Mouse (Mus musculus) CH12.LX (cell line): ENCODE results near the gene Prkca. TPM values are rescaled to one million over a fixed set of nuclear protein-coding genes. Genes with fewer than 3 reads are reported as not detected.

Experiments used
- DNase-seq: peaks from one replicate; pipeline ENCODE4 v3.0.0-alpha.2; 2013; ENCODE audit errors: extremely low read depth
- H3K27ac ChIP-seq: 2 replicates; pipeline ENCODE4 v1.5.1; 2012; ENCODE audit warnings: low read depth, mild to moderate bottlenecking, control low read depth, moderate library complexity; ENCODE audit not compliant: insufficient read depth
- H3K27me3 ChIP-seq: replicated peaks from 2 replicates; pipeline ENCODE3; 2012; ENCODE audit warnings: inconsistent platforms
- H3K36me3 ChIP-seq, 2 experiments: replicated peaks in 1 of 2; 2 replicates each; pipeline versions ENCODE3 to v1.6.1; 2012; ENCODE audit warnings: inconsistent platforms in 1 of 2, low read length in 1 of 2, mild to moderate bottlenecking in 1 of 2, mixed read lengths in 1 of 2, moderate library complexity in 1 of 2; ENCODE audit not compliant: control insufficient read depth in 1 of 2, insufficient read depth in 1 of 2
- H3K4me1 ChIP-seq, 2 experiments: 2 replicates each; pipeline ENCODE4 v1.6.1; 2012; ENCODE audit warnings: inconsistent platforms in 1 of 2, moderate library complexity in 1 of 2; ENCODE audit not compliant: insufficient read depth in 2 of 2, control insufficient read depth in 1 of 2
- H3K4me2 ChIP-seq: 2 replicates; pipeline ENCODE4 v1.6.1; 2012; ENCODE audit warnings: low read depth, mild to moderate bottlenecking, control low read depth; ENCODE audit not compliant: poor library complexity, insufficient read depth, severe bottlenecking
- H3K4me3 ChIP-seq, 3 experiments: fragments of 150-350 bp in 1 of 3; sonication (generic) in 1 of 3; replicated peaks in 1 of 3; 2 replicates each; pipeline versions ENCODE3 to v1.5.1; 2011 to 2012; ENCODE audit warnings: low read depth in 2 of 3, low read length in 2 of 3, mild to moderate bottlenecking in 2 of 3, moderate library complexity in 2 of 3, control low read depth in 1 of 3, improper control_type of control experiment in 1 of 3, inconsistent platforms in 1 of 3, mixed read lengths in 1 of 3; ENCODE audit not compliant: poor library complexity in 1 of 3
- H3K79me2 ChIP-seq: replicated peaks from 2 replicates; pipeline ENCODE4 v1.6.1; 2012; ENCODE audit warnings: mild to moderate bottlenecking, moderate library complexity; ENCODE audit not compliant: control insufficient read depth, poor library complexity, insufficient read depth, severe bottlenecking; ENCODE audit errors: extremely low read depth
- H3K9ac ChIP-seq: 2 replicates; pipeline ENCODE4 v1.6.1; 2012; ENCODE audit warnings: low read depth, mild to moderate bottlenecking, control low read depth, moderate library complexity; ENCODE audit not compliant: insufficient read depth
- H3K9me3 ChIP-seq: replicated peaks from 2 replicates; pipeline ENCODE3; 2012; ENCODE audit warnings: low read length, inconsistent platforms, mixed read lengths
- BHLHE40 ChIP-seq: IDR thresholded peaks from 2 replicates; pipeline ENCODE4 v1.6.1; 2011; ENCODE audit warnings: mild to moderate bottlenecking, low read depth, low read length, improper control_type of control experiment
- E2F4 ChIP-seq: IDR thresholded peaks from 2 replicates; pipeline ENCODE4 v1.6.1; 2011; ENCODE audit warnings: low read depth, low read length, improper control_type of control experiment; ENCODE audit not compliant: insufficient replicate concordance
- ELF1 ChIP-seq: IDR thresholded peaks from 2 replicates; pipeline ENCODE4 v1.6.1; 2014; ENCODE audit warnings: low read depth, mild to moderate bottlenecking, inconsistent platforms, low read length, improper control_type of control experiment
- GABPA ChIP-seq: IDR thresholded peaks from 2 replicates; pipeline ENCODE4 v1.6.1; 2012; ENCODE audit warnings: low read depth, low read length, improper control_type of control experiment, inconsistent platforms; ENCODE audit not compliant: insufficient replicate concordance
- HCFC1 ChIP-seq: IDR thresholded peaks from 2 replicates; pipeline ENCODE4 v1.6.1; 2012; ENCODE audit warnings: low read depth, mild to moderate bottlenecking, inconsistent platforms, low read length, improper control_type of control experiment
- IRF4 ChIP-seq: IDR thresholded peaks from 2 replicates; pipeline ENCODE4 v1.6.1; 2014; ENCODE audit warnings: low read depth, mild to moderate bottlenecking, inconsistent platforms, low read length, improper control_type of control experiment
- KAT2A ChIP-seq: IDR thresholded peaks from 2 replicates; pipeline ENCODE4 v1.6.1; 2012; ENCODE audit warnings: low read length, improper control_type of control experiment, inconsistent platforms; ENCODE audit not compliant: insufficient replicate concordance
- MAX ChIP-seq: IDR thresholded peaks from 2 replicates; pipeline ENCODE4 v1.6.1; 2011; ENCODE audit warnings: low read length, improper control_type of control experiment
- MAZ ChIP-seq: IDR thresholded peaks from 2 replicates; pipeline ENCODE4 v1.6.1; 2012; ENCODE audit warnings: low read depth, mild to moderate bottlenecking, inconsistent platforms, low read length, improper control_type of control experiment, moderate library complexity
- MXI1 ChIP-seq: IDR thresholded peaks from 2 replicates; pipeline ENCODE4 v1.6.1; 2011; ENCODE audit warnings: mild to moderate bottlenecking, low read depth, low read length, improper control_type of control experiment
- MYC ChIP-seq: IDR thresholded peaks from 2 replicates; pipeline ENCODE4 v1.6.1; 2011; ENCODE audit warnings: low read depth, mild to moderate bottlenecking, improper control_type of control experiment, low read length
- NELFE ChIP-seq: IDR thresholded peaks from 2 replicates; pipeline ENCODE4 v1.6.1; 2011; ENCODE audit warnings: low read depth, low read length, improper control_type of control experiment
- NRF1 ChIP-seq: IDR thresholded peaks from 2 replicates; pipeline ENCODE4 v1.6.1; 2014; ENCODE audit warnings: low read depth, mild to moderate bottlenecking, inconsistent platforms, low read length, improper control_type of control experiment, moderate library complexity
- POLR2A ChIP-seq: IDR thresholded peaks from 2 replicates; pipeline ENCODE4 v1.6.1; 2011; ENCODE audit warnings: low read depth, mild to moderate bottlenecking, improper control_type of control experiment, low read length
- RAD21 ChIP-seq: IDR thresholded peaks from 2 replicates; pipeline ENCODE4 v1.6.1; 2011; ENCODE audit warnings: low read depth, mild to moderate bottlenecking, low read length, improper control_type of control experiment, moderate library complexity
- SIN3A ChIP-seq: IDR thresholded peaks from 2 replicates; pipeline ENCODE4 v1.6.1; 2012; ENCODE audit warnings: low read length, improper control_type of control experiment, inconsistent platforms
- SMC3 ChIP-seq: IDR thresholded peaks from 2 replicates; pipeline ENCODE4 v1.6.1; 2011; ENCODE audit warnings: low read depth, low read length, improper control_type of control experiment
- TBP ChIP-seq: conservative IDR thresholded peaks from 2 replicates; pipeline ENCODE4 v1.6.1; 2011; ENCODE audit warnings: low read depth, low read length, improper control_type of control experiment
- TCF12 ChIP-seq: IDR thresholded peaks from 2 replicates; pipeline ENCODE4 v1.6.1; 2014; ENCODE audit warnings: low read depth, mild to moderate bottlenecking, inconsistent platforms, low read length, improper control_type of control experiment
- USF1 ChIP-seq: IDR thresholded peaks from 2 replicates; pipeline ENCODE4 v1.6.1; 2014; ENCODE audit warnings: low read depth, mild to moderate bottlenecking, inconsistent platforms, low read length, improper control_type of control experiment
- USF2 ChIP-seq: conservative IDR thresholded peaks from 2 replicates; pipeline ENCODE4 v1.6.1; 2011; ENCODE audit warnings: low read depth, low read length, improper control_type of control experiment
- ZC3H11A ChIP-seq: IDR thresholded peaks from 2 replicates; pipeline ENCODE4 v1.6.1; 2012; ENCODE audit warnings: low read depth, mild to moderate bottlenecking, inconsistent platforms, low read length, improper control_type of control experiment
- ZKSCAN1 ChIP-seq: IDR thresholded peaks from 2 replicates; pipeline ENCODE4 v1.6.1; 2012; ENCODE audit warnings: low read depth, inconsistent platforms, low read length, improper control_type of control experiment, borderline replicate concordance
- ZNF384 ChIP-seq: IDR thresholded peaks from 2 replicates; pipeline ENCODE4 v1.6.1; 2012; ENCODE audit warnings: low read depth, low read length, improper control_type of control experiment, inconsistent platforms
- dilution Hi-C: fragments of 300-500 bp; cut with MboI; formaldehyde crosslinking; loops from 2 replicates; pipeline ENCODE4 v1.14.3; 2020; ENCODE audit warnings: low sequenced_read_pairs; ENCODE audit not compliant: extremely low pct_unique_long_range_greater_than_20kb, extremely low pct_ligation_motif_present
- in situ Hi-C: fragments of 300-500 bp; cut with MboI; formaldehyde crosslinking; loops from 3 replicates; pipeline ENCODE4 v1.14.3; 2019; ENCODE audit warnings: low sequenced_read_pairs, low pct_ligation_motif_present, low pct_unique_long_range_greater_than_20kb, mixed read lengths
- polyA plus RNA-seq: library from polyadenylated mRNA; unstranded; fragments of >175 nt; gene quantifications from 2 replicates; pipeline ENCODE4 v1.2.1, GENCODE M21; 2012; ENCODE audit warnings: low read depth; ENCODE audit not compliant: insufficient read length
- total RNA-seq, 2 experiments: library from RNA; depleted of rRNA; stranded (reverse); fragments of 300-350 nt in 1 of 2; fragments of >200 nt in 1 of 2; gene quantifications; 2 replicates each; pipeline ENCODE4 v1.2.3; 2012 to 2014

Prkca gene
- total and polyA plus RNA-seq, 3 experiments: 40.0 to 107 (median 43.7) TPM

DNA sequence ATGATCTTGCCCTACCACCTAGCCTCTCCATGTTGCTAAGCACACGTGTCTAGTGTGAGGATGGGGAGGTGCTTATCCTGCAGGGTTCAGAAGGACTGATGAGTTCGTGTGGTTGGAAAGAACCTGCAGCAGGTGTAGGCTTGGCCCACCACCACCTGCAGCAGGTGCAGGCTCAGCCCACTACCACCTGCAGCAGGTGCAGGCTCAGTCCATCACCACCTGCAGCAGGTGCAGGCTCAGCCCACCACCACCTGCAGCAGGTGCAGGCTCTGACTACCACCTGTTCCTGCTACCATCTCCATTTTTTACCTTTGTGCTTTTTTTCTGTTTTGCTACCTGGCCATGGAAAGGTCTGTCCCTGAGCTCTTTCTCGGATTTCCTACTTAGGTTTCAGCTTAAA lies 223.9 kb downstream of the Prkca start:
- Histone ChIP-seq H3K36me3 (peaks cover 6 to 67% of the 10 kb centered on the region in 2 experiments), H3K4me1 (peaks cover 5 to 42% of the 10 kb centered on the region in 2 experiments; a peak in 3 of 4 replicates), H3K4me2 (no peak overlapping the region), H3K27me3 (no peaks in the 10 kb centered on the region), H3K4me3 (no peak overlapping the region), H3K9me3 (peaks cover 3% of the 10 kb centered on the region), H3K27ac (no peak overlapping the region), H3K79me2 (no peaks in the 10 kb centered on the region), H3K9ac (no peak overlapping the region)
- dilution Hi-C loops (no loop called here), in situ Hi-C loops (no loop called here)
- no peak for DNase-seq
- TF ChIP-seq KAT2A (no peak), HCFC1 (no peak), TCF12 (peak; percentile 87), MYC (no peak)

DNA sequence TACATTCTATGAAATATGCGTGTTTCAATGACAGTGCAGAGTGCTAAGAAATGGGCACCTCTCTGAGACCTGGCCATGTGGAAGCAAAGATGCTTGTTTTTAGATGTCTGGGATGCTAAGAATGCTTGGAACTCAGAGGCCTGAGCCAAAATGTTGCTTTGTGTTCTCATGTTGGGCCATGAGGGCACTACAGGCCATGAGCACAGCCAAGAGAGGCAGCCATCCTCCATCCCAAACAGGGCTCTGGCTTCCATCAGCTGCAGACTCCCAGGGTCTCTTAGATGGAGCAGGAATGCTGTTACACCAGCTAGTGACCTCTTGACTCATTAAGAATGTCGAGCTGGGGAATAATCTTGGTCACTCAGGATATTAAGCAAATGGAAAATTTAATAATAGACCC lies 224.9 kb downstream of the Prkca start:
- dilution Hi-C loops: no loop called here

DNA sequence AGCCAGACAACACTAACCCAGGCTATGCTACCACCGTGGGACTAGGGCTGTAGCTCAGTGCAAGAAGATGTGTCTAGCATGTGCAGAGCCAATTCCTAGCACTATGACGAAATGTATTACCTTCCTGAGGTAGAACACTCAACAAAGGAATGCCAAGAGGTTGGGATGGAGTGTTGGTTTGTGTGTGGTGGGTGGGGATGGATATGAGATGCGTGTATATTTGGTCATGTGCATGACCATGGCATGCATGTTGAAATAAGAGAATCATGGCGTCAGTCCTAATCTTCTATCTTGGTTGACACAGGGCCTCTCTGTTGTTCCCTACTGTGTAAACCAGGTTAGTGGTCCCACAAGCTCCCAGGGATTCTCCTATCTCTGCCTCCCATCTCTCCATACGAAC lies 225.5 kb downstream of the Prkca start:
- no peak overlapping the region for H3K4me2 ChIP-seq
- H3K79me2 ChIP-seq: no peaks in the 10 kb centered on the region
- no peak overlapping the region for H3K27ac ChIP-seq
- H3K27me3 ChIP-seq: no peaks in the 10 kb centered on the region
- peaks cover 6 to 63% of the 10 kb centered on the region in 2 experiments for H3K36me3 ChIP-seq
- DNase-seq: no peak
- peaks cover 3% of the 10 kb centered on the region for H3K9me3 ChIP-seq
- H3K9ac ChIP-seq: no peak overlapping the region
- no peak for TF ChIP-seq USF2
- TF ChIP-seq ZC3H11A: no peak
- no peak for TF ChIP-seq ELF1
- TF ChIP-seq KAT2A: no peak
- no peak for TF ChIP-seq SIN3A
- TF ChIP-seq E2F4: no peak
- no peak for TF ChIP-seq USF1
- TF ChIP-seq MAX: no peak
- TF ChIP-seq BHLHE40: no peak
- no peak for TF ChIP-seq ZKSCAN1
- no peak for TF ChIP-seq RAD21
- TF ChIP-seq HCFC1: no peak
- no peak for TF ChIP-seq SMC3
- TF ChIP-seq TCF12: no peak
- no peak for TF ChIP-seq MAZ
- TF ChIP-seq MXI1: no peak
- TF ChIP-seq POLR2A: no peak
- no peak for TF ChIP-seq NRF1
- TF ChIP-seq GABPA: no peak
- in situ Hi-C loops: no loop called here
- dilution Hi-C loops: no loop called here
- peaks cover 15 to 52% of the 10 kb centered on the region in 2 experiments for H3K4me1 ChIP-seq
- H3K4me3 ChIP-seq: no peak overlapping the region

More for the DNA sequence above, 224.9 kb downstream of the Prkca start:
- DNase-seq: no peak
- Histone ChIP-seq H3K27ac (no peak overlapping the region), H3K27me3 (no peaks in the 10 kb centered on the region), H3K4me3 (no peak overlapping the region), H3K79me2 (no peaks in the 10 kb centered on the region), H3K9ac (no peak overlapping the region), H3K36me3 (peaks cover 6 to 66% of the 10 kb centered on the region in 2 experiments), H3K4me1 (peaks cover 12 to 46% of the 10 kb centered on the region in 2 experiments), H3K4me2 (no peak overlapping the region)
- in situ Hi-C loops: no loop called here
- TF ChIP-seq IRF4: no peak
- TF ChIP-seq ZNF384: no peak
- TF ChIP-seq TBP: no peak
- no peak for TF ChIP-seq NELFE
- TF ChIP-seq, all 38 proteins: peak for 0
- H3K9me3 ChIP-seq: peaks cover 3% of the 10 kb centered on the region
